Mouse (Mus musculus): ENCODE measurements around the gene Prkcz.

The Prkcz gene
- long read RNA-seq, experiment 1, full-length matches to known transcripts, result 9 of 12 reads
- long read RNA-seq, experiment 1, partial matches to known transcripts, result 3 of 12 reads
- long read RNA-seq, experiment 1, other reads (novel, unspliced or antisense), result 0 of 12 reads
- long read RNA-seq, experiment 2, full-length matches to known transcripts, result 2 of 3 reads
- long read RNA-seq, experiment 2, partial matches to known transcripts, result 1 of 3 reads
- long read RNA-seq, experiment 2, other reads (novel, unspliced or antisense), result 0 of 3 reads

DNA sequence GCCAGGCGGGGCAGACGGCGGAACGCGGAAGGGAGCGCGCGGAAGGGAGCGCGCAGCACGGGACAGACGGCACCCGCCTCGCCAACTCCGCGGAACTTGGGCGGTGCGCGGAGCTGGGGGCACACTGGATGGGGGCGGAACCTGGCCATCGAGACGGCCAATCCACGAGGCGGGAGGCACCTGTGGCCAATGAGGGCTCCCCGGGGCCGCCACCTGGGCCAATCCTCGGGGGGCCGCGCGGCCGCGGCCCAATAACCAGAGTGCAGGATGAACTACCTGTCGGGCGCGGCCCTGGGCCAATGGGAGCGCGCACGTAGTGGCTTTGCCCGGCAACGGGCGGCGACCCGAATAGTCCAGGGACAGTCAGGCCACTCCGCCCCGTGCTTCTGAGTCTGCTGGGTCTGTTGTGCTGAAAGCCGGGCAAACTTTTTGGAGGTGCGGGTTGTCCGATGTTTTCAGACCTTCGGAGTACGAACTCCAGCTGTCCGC is at the start of gene Prkcz:
Gene Prkcz, minus strand, starts transcription at position 59 of the 489 bp plus-strand sequence.
- intact Hi-C loops (cut with DNase I), result no loop called here

DNA sequence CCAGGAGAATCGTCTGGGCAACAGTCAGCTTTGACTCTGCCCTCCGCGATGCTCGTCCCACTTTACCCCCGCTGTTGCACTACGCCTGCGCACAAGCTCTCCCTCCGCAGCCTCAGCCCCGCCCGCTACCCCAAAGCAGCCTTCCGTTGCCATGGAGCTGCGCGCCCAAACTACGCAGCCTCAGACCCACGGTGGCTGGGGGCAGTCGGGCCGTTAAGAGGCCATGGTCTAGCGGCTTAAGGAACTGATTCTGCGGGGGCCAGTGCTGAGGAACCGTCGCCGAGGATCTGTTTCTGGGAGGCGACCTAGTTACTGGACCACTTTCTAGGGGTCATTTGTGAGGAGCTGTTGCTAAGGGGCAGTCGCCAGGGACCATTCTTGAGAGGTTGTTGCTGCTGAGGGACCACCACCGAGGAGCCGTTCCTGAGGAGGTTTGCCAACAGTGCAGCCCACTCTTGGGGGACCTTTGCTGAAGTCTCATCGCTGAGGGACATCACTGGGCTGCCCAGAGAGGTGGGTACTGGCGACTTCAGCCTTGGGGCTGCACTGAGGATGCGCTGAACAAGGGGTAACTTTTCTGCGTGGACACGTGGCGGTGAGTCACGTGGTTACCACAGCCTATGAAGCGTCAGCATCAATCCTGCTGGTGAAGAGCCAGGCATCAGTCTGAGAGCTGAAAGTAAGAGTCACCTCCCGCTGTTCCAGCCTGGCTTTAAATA is 48.1 kb upstream of the Prkcz start, which contains the start of gene Cfap74:
Gene Cfap74, plus strand, starts transcription at position 133 of the 719 bp plus-strand sequence.
- intact Hi-C loops (cut with DNase I), result loop anchor here (2.0 kb wide), 1 partner anchor 40 kb away; no protein-coding TSS in a partner anchor

DNA sequence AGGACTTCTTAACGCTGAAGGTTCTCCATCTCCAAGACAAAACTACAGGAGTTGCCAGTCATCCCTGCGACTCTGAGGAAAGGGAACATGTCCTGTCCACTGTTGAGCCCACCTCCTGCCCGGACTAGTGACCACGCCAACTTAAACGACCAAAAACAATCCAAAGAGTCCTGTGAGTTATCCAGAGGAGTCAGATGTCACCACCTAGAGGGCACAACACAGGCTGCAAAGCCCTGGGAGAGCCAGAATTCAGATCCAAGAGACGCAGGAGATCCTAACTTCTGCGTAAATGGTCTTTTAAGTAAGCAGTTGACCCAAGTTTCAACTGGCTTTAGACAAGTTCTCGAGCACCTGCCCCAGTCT is 47.5 kb upstream of the Prkcz start:
- intact Hi-C loops (cut with DNase I), result loop anchor here (2.0 kb wide), 1 partner anchor 40 kb away; no protein-coding TSS in a partner anchor

DNA sequence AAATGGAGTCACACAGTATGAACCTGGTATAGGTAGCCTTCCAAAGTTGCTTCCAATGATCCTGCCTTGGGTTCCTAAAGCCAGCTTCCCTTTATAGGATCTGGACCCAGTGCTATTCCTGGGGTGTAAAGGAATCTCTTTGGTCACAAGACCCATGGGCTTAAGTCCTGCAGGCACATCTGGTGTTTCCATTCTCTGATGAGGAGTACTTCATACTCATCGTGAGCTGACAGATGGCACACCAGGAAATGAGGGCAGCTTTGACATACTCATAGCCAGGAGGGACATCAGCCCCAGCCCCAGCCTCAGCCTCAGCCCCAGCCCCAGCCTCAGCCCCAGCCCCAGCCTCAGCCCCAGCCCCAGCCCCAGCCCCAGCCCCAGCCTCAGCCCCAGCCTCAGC is 41.3 kb upstream of the Prkcz start:
- intact Hi-C loops (cut with DNase I), result no loop called here

DNA sequence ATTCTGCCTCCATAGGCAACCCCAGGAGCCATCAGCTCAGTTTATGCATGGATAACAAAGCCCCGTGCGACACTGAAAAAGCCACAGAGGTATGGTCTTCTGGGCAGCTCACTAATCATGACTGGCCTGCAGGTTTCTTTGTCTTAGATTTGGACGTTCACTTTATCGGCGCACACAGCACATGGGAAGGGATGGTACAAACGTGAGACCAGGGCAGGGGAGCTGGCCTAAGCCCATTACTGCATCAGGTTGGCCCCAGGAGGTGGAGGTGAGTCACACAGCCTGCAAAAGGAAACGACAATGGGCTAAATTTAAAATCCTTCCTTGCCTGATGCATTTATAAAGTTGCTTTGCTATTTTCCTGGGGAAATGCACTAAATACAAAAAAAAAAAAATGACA is 40.0 kb upstream of the Prkcz start:
- intact Hi-C loops (cut with DNase I), result no loop called here

DNA sequence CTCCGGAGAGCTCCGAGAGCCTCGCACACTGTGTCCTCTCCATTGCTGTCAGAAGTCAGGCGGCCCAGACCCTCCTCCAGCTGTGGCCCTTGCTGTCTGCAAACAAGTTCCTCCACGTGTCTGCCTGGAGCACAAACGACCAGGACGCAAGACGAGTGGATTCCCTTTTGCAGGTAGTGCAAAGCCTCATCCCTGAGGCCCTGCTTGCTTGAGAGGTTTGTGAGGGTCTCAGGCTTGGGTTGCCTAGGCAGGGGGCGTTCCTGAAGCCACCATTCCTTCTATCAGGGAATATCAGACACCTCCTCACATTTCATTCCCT is 37.0 kb upstream of the Prkcz start:
- intact Hi-C loops (cut with DNase I), result no loop called here

DNA sequence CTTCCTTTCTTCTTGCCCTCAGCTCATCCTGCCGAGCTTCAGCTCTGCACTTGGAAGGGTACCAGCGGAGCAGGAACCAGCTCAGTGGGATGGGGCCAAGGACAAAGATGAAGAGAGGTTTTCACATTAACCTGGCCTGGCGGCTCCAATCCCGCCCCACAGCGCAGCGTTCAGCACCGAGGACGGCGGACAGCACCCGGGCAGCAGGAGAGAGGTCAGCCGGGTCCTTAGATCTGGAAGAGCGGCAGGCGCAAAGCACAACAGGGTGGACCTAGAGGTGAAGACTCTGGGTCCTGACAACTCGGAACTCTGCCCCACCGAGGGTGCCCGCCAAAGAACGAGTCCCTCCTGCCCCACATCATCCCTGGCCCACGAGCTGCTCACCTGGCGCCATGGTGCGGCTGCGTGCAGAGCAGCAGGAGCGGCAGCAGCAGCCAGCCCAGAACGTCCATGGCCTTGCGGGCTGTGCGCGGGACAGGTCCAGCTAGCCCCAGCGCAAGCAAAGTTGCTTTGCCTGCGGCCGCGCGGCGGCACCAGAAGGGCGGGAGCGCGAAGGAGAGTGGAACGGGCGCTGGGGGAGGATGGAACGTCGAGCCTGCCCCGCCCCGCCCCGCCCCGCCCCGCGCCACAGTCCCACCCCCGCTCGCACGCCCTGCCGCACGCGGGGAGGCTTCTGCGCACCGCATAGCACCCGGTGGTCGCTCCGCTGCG is 36.5 kb upstream of the Prkcz start, which contains the start of gene Gabrd:
Gene Gabrd, minus strand, starts transcription at position 602 of the 711 bp plus-strand sequence.
- intact Hi-C loops (cut with DNase I), result no loop called here

DNA sequence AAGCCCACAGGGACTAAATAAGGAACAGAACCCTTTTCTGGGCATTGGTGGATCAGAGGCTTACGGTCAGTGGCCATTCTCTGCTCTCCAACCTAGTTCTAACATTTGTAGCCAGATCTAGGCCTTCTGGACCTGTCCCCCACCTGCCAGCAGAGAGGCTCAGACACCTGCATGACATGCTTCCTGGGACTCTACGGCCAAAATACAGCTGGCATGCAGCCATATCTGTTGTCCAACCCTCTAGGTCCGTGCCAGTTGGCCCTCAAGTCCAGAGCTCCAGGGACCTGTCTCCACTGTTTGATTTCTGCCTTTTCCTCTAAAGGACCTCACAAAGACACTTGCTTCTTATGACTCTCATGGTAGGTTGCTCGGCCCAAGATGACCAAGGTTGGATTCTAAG is 35.6 kb upstream of the Prkcz start:
- intact Hi-C loops (cut with DNase I), result no loop called here

DNA sequence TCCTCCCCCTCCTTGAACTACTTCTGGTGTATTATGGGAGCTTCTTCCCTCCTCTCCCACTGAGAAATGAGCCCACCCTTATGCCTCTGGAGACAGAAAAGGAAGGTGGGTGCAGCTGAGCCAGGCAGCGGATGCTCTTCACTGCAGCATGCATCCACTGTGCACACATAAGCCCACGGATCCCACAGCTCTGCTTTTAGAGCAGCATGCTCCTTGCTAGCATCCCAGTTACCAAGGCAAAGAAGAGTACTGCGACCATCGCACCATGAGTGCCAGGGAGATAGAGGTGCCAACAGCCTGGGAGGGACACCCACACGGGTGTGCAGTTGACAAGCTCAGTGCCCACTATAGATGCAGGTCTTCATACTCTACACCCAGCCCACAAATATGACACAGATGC is 34.3 kb upstream of the Prkcz start:
- intact Hi-C loops (cut with DNase I), result no loop called here

DNA sequence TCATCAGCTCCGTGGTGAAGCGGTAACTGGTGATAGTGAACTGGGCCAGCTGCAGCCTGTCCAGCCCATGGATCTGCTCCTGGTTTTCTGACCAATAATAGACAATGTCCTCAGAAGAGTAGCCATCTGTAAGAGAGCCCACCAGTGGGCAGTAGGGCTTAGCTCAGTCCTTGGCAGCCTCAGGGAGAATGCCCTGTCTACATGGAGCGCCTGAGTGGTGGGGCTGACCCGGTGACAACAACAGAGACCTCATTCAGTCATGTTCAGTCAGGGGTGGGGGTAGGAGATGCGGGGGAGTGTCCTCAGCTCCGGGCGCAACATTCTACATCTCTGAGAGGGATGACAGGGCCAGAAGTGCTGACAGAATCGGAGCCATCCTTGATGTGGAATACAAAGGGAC is 26.0 kb upstream of the Prkcz start:
- intact Hi-C loops (cut with DNase I), result no loop called here

DNA sequence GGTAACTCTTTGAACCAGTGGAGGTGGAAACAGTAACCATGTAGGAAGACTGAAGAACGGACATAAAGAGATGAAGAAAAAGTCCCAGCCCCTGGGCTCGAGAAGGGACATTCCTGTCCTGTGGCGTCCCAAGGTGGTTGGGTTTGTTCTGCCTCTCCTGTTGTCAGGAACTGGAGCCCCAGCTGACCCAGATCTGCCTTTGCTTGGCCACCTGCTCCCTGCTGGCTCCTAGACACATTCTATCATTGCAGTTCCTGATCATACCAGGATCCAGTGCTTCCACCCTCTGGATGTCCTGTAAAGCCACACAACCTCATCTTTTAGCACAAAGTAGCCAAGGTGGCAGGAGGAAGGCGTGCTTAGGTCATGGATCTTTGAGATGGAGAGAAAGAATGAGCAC is 22.2 kb upstream of the Prkcz start:
- intact Hi-C loops (cut with DNase I), result no loop called here

DNA sequence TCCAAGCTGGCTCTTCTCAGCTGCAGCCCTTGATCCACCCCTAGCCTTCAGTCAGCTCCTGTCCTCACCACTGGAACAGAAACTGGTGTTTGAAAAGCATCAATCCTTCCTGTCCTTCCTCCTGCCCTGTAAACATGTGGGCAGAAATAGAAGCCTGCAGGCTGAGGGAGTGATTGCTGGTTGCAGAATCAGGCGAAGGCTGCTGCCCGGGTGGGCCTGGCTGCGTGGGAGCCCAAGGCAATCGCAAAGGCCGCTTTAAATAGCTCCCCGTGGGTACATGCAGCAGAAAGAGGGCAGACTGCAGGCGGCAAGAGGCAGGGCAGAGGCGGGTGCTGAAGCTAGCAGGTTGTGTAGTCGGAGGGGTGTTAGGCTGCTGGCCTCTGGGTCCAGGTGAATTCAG is 21.6 kb upstream of the Prkcz start:
- intact Hi-C loops (cut with DNase I), result no loop called here

DNA sequence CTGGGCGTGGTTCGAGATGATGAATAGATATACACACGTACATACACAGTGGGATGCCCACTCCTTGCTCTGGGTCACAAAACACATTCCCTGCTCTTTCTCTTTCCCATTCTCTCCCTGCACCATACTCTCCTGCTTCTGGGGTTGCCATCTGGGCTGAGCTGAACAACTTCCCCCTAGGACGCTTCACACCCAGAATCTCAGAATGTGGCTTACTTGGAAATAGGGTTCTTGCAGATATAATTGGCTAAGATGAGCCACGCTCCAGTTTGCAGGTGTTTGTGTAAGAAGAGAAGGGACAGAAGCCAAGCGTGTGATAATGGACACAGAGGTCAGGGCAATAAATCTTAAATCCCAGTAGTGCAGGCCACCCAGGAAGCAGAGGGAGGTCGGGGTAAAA is 20.8 kb upstream of the Prkcz start:
- intact Hi-C loops (cut with DNase I), result no loop called here

DNA sequence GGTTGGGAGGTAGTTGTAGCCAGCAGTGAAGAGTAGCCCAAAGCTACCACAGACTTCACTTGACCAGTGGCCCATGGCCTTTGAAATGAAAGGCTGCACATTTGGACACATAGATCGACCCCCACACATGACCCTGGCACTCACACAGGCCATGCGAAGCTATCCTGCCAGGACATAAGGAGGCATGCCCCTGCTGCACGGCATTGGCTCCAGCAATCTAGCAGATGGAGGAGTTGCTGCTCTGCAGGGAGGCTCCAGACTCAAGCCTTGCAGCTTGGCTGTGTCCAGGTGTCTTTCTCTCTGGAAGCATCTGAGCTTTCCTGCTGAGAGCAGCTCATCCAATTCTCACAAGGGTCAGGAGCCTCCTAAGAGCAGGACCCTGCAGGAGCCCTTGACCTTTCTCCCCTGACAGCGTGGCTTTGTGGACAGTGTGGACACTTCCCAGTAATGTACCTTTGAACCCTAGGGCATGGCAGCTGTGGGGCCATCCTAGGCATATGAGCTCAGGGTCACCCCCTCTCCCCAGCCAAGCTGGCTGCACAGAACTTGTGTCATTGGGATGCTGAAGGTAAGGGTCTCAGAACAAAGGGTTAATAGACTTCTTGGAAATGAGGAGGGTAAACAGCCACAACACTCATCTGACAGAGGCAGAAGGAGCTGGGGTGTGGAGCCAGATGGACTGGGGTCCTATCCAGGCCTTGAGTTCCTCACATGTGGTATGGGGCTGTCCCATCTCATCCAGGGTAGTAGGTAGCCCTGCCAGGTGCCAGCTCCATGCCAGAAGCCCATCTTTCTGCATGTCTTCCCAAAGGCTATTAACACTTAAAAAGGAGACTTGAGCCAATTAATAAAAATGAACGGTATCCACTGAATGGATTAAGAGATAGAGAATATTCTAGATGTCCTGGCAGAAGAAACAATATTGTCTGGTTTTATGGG is 10.9 kb upstream of the Prkcz start:
- intact Hi-C loops (cut with DNase I), result no loop called here

DNA sequence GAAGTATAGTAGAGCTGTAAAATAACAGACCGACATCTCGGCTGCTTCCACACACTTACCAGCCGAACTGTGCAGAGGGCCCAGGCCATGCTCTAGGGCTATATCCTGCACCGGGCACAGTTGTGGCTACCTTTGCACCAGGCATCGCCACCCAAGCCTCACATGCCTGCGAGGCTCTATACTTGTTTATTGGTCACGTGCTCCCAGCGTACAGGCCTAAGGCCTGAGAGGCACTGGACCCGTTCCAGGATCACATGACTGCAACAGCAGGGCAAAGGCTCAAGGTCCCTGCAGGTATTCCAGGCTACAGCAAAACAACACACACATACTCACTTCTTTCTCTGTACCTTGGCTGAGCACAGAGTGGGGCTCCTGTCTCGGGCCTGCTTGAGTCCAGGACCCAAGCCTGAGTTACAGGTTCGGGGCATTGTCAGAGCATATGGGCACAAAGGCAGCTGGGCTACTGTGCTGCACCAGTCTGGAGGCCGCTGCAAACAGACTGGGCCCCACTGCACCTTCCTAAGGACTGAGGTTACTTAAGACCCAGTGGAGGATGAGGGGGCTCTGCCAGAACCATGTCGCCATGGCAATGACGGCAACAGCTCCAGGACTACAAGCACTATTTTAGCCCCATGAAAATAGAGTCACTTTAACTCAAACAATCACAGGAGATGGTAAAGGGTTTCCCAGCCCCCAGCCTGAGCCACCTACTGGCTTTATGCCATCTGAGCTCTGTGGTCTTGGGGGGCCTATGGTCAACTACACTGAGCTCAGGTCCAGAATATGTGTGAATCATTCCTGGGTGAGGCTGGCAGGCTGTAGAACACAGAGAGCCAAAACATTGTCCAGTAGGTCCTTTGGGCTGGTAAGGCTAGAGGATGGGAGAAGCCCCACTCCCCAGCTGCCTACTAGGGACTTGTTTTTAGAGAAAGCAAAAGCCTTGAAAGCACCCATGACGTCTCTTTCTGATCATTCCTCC is 9.9 kb upstream of the Prkcz start:
- intact Hi-C loops (cut with DNase I), result no loop called here

DNA sequence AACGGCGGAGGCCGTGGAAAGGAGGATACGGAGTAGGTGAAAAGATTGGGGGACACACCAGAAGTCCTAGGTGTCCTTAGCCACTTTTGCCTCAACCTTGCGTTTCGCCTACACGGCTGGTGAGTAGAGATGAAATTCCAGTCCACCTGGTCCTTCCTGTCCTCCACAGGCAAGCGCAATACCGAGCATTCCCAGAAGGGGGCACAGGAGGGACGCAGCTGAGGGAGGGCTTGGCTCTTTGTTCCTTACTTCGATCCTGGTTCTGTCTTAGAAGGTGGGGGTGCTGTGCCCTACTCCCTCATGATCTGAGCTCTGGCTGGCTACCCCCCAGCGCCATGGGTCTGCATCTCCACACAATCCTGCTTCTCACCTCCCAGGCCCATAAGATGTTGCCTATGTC is 7.5 kb upstream of the Prkcz start:
- intact Hi-C loops (cut with DNase I), result loop anchor here (2.0 kb wide), 1 partner anchor 40 kb away; the partner anchor contains the start of gene Cfap74

DNA sequence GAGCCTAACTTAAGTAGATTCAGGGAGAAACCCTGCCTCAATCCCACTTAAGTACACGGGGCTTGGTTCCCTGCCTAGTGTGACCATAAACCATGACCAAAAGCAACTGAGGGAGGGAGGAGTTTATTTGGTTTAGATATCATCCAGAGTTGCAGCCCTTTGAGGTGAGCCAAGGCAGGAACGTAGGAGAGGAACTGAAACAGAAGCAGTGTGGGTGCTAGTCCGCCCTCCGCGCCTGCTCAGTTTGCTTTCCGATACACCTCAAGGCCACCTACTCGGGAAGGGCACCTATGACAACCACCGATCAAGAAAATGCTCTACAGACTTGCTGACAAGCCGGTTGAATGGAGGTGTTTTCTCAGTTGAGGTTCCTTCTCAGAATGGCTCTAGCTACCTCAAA is 6.6 kb upstream of the Prkcz start:
- intact Hi-C loops (cut with DNase I), result loop anchor here (2.0 kb wide), 1 partner anchor 41 kb away; the partner anchor contains the start of gene Cfap74

DNA sequence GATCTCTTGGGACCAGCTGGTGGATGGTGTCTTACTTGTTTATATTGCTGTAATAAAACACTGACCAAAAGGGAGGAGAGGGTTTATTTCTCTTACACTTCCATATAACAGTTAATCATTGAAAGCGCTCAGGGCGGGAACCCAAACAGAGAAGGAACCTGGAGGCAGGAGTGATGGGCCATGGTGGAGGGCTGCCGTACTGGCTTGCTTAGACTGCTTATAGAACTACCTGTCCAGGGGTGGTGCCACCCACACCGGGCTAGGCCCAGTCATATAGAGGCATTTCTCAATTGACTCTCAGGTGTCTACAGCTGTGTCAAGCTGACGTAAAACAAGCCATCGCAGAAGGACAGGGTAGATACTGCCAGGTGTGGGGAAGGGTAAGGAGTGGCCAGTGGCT is 5.6 kb upstream of the Prkcz start:
- intact Hi-C loops (cut with DNase I), result no loop called here

DNA sequence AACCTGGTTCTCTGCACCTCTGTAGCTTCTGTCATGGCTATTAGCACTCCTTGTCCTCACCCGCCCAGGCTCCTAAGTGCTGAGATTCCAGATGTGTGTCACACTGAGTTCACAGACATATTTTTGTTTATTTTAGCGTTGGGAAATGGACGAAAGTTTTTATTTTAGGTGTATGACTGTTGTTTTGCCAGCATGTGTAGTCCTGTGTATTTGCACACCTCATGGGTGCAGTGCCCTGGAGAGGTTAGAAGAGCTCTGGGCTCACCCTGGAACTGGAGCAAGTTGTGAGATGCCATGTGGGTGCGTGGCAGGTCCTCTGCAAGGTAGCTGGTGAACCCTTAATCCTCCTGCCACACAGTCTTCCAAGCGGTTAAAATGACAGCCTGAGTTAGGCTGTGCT is 1.3 kb upstream of the Prkcz start:
- intact Hi-C loops (cut with DNase I), result no loop called here

DNA sequence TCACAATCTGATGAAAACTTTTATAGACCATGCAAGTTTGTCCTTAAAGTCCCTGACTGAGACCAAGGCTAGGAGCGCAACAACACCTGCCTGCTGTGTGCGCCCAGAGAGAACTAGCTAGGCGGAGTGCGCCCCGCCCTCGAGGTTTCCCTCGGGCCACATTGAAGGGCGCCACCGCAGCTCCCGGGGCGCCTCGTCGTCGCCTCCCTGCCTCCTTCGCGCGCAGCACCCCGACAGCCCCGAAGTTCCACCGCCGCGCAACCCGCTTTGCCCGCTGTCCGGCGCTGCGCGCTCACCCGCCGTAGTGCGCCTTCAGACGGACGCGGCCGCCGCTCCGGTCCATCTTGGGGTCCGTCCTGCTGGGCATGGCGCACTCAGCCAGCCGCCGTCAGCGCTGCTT is 305 bp downstream of the Prkcz start:
- intact Hi-C loops (cut with DNase I), result no loop called here

Data from adrenal gland (tissue).